Mouse (Mus musculus): ENCODE measurements around the gene Prrx2.

Gene Prrx2

DNA sequence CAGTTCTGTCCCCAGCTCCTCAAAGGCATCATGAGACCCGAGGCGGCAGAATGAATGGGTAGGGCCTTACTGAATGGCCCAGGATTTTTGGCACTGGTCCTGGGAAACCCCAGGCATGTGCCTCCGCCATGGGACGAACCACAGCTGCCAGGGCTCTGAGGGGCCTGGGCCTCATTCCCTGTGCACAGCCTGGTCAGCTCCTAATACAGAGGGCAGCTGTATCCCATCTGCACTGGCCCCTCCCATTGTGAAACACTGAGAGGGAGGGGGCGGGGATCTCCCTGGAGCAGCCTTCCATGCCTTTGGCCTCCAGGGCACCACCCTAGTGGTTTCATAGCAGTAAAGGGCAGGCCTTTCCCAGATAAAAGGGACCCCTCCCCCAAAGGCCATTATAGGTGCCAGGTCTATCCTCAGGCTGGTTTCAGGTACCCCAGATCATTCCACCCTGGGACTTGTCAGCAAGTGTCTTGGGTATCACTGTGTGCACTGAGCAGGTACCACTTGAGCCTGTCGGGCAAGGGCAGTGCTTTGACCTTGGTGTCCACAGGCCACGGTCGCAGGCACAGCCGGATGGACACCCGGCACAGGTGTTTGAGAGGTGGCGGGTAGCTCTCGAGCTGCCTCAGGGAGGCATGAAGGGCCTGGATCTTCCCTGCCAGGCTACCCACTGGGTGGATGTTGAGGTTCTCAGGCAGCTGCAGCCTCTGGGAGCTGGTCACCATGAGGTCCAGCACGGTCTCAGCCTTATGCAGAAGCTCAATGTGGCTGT, 11.2 kb upstream of the Prrx2 start:
- no peak for DNase-seq (ENCODE audit: low spot score in 2 of 2)

DNA sequence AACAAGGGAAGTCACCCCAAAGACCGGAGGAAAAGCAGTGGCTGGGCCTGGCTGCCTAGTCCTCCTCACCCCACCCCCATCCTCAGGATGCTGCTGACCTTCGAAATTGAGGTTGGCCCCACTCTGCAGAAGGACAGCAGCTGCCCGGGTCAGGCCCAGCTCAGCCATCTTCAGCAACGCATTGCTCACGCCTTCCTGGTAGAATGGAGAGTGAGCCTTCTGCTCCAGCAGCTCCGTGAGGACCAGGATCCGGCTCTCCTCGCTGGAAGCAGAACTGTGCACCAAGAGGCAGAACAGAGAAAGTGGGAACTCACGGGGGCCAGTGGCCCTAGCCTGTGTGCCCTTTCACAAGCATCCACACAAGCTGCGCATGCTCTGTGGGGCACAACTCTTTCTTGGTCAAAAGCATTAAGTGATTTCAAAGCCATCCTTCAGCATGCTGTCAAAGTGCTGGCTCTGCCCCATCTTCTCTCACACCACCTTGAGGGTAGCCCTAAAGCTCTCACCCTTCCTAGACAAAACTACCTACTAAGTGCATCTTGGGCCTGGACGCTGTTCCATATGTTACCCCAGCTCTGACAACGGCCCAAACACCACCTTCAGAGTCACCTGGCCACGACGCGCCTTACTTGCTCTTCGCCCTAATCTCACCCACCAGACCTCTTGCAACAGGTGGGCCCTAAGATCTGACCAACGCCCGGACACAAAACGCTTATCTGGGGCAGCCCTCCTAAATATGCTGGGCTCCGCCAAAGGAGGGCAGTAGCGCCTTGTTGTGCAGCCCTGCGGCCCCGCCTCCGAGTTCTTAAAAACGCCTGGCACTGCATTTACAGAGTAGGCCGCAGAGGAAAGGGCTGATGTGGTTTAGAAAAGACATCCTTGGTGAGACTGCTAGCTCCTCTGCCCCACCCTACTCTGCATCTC, 7.7 kb upstream of the Prrx2 start:
- peak; percentile 26 to 43 for DNase-seq (ENCODE audit: low spot score in 2 of 2)

DNA sequence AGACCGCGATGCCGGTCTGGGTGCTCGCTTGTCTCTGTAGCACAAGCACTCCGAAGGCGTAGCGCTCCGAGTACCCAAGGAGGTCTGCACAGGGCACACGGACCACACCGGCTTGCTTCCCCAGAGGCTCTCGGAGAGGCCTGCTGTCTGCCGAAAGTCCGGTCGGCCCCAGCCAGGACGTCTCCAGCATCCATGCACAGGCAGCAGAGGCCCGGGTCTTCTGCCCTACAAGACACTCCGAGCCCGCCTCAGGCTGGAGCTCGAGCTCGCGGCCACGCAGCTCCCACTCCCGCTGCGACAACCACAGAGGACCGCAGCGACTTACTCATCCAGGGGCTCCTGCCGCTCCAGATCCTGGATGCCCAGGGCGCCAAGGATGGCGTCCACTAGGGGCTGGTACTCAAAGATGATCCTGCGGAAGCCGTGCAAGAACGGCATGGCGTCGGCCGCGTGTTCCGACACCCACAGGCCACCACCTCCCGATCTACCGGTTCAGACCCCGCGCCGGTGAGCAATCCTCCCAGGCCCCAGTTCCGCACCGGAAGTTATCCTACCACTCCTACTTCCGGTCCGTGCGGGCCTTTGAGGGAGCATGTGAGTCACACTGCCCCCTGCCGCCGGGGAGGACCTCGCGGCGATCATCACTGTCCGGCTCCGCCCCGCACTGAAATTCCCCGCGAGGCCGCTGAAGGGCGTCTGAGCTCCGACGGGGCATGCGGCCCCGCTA, 6.9 kb upstream of the Prrx2 start:
- DNase-seq (ENCODE audit: low spot score in 2 of 2), result peak; percentile 94 to 95

DNA sequence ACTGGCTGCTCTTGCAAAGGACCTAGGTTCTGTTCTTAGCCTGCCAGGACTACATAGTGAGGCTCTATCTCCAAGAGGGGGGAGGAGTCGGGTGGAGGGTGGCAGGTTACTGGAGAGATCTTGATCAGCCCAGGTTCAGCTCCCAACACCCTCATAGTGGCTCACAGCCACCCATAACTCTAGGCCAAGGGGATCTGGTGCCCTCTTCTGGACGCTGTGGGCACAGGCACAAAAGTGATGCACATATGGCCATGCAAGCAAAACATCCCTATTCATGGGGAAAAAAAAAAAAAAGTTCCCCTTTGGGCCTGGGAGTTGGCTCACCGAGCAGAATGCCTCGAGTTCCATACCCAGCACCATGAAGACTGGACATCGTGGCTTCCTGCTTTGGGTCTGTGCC, 5.5 kb upstream of the Prrx2 start:
- no peak for DNase-seq (ENCODE audit: low spot score in 2 of 2)

DNA sequence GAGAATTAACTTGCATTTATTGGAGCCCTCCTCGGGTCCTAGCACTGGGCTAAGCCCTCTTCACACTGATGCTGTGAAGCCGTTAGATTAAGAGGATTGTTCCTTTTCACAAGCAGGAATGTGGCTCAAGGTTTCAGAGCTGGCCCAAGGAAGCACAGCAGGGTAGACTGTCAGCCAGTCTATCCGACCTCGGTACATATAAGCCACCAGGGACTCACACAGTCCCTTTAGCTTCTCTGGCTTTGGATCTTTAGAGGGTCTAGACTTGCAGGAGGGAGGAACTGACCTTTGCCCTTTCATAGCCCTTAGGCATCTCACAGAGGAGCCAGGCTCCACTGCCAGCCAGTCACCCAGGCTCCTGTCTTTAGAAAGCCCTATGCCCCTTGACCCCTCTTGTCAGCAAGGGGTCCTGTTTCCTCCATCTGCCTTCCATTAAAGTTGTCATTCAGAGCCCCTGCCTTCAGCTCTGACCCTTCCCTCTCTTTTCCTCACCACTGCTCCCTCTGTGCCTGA, 4.4 kb upstream of the Prrx2 start, which contains the start of gene Asb6:
TSS of gene Asb6 (minus strand) at position 51 of the 513 bp plus-strand sequence.
- no peak for DNase-seq (ENCODE audit: low spot score in 2 of 2)

DNA sequence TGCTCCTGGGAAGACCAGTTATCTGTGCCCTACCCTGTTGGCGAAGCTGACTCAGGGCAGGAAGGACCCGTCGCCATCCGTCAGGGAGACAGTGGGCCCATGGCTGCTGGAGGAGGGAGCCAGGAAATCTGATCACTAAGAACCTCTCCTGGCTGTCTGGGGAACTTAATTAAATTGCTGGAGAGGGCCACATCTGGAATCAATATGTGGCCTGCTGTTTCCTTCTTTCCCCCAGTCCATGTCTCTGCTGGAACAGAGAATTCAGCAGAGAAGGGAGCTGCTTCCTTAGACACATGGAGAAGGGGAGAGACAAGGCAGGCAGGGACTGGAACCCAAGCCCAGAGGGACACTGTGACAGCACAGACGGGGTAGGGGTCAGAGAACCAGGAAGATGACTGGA, 1.1 kb upstream of the Prrx2 start:
- no peak for DNase-seq (ENCODE audit: low spot score in 2 of 2)

DNA sequence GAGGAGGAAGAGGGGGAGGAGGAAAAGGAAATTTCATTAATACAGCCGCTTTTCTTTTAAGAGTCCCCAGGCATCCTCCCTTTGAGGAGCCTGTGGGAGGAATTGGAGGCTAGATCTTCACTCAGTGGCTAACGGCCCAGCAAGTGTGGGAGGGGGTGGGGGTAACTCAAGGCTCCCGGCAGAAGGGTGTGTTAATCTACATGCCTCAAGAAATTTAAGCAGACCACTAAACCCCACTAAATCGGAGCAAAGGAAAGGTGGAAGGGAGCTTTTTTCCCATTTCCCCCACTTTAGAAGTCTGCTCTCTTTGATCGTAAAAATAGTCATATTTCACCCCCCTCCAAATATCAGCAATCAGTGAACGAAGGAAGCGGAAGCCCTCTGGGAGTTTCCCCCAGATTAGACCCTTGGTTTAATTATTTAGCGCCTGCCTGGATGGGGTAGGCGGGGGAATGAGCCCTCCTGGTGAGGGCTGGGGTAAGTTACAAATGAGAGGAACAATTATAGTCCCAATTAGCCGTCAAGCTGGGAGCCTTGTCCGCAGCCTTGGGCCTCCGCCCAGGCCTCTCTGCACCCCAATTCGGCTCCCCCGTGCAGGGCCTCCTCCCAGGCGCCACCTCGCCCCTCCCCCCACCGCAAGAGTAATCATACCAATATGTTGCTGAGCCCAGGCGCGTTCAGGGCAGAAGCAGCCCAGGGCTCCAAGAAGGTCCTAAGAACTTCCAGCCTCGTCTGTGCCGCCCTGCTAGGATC, 1.6 kb downstream of the Prrx2 start:
- DNase-seq (ENCODE audit: low spot score in 2 of 2), result no peak

DNA sequence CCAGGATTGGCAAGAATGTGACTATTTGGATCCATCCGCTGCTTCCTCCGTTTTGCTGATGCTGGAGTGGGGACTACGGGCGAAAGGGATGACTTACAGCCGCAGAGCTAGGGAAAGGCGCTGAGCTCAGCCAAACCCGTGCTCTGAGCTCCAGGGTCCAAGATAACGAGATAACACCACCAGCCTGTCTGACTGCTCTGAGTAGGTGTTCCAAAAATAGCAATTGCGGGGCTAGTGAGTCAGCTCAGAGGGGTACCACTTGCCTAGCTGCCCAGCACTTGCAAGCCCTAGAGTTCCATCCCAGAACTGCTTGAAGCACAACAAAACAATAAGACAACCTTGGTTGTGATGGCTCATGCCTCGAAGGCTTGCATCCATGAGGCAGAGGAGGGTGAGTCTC, 7.8 kb downstream of the Prrx2 start:
- no peak for DNase-seq (ENCODE audit: low spot score in 2 of 2)

DNA sequence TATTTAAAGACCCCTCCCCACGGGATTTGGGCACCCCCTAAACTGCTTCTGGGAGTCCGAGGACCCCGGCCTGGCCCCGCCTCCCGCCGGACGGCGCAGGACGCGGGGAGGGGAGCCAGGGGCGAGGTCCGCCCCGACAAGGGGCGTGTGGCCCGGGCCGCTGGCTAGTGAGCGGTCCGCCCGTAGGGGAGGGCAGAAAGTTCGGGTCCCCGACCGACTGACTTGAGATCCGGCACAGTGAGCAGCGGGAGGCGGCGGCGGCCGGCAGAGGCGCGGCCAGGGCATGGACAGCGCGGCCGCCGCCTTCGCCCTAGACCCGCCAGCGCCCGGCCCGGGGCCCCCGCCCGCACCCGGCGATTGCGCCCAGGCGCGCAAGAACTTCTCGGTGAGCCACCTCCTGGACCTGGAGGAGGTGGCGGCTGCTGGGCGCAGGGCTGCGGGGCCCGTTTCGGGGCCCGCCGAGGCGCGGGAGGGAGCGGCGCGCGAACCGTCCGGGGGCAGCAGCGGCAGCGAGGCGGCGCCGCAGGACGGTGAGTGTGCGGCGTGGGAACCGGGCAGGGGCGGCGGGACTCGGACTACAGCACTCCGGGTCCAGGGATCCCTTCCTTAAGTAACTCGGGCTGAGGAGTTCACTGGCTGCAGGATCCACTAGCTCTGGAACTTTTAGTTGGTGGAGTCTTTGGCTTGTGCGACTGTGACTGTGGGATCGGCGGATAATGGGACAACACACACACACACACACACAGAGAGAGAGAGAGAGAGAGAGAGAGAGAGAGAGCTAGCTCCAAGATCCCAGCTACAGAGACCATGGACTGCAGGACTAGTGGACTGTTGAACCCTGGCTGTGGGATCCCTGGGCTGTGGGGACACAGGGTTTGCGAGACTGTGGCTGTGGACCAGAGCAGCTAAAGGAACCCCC, 10.6 kb downstream of the Prrx2 start:
- no peak for DNase-seq (ENCODE audit: low spot score in 2 of 2)

DNA sequence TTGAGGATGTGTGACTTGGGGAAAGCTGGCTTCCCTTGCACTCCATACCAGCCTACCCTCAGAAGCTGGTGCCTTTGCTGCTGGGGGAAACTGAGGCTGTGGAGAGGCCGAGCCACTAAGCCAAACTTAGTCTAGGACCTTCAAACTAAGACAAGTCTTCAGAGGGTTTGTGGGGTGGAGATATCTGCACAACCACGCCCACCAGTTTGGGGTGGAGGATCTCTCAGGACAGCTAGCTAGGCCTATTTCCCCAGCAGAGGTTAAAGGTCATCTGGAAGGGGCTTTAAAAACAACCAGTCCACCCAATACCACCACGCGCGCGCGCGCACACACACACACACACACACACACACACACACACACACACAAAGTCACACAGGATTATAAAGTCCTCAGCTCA, 11.5 kb downstream of the Prrx2 start:
- no peak for DNase-seq (ENCODE audit: low spot score in 2 of 2)

DNA sequence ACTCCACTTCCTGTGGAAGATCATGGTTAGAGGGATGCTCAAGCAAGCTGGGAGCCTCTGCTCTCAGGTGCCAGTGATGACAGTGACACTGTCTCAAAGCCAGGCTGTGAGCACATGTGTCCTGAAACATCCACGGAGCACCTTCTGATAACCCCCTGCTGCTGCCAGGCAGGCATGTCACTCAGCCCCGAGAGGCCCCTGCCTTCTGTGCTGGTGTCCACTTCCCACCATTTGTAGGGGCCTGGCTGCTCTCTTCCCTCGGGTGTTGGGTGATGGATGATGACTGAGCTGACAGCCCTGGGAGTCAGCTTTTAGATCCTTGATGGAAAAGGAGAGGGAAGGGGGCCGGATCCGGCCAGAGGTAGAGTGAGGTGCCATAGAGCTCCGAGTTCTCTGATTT, 12.0 kb downstream of the Prrx2 start:
- no peak for DNase-seq (ENCODE audit: low spot score in 2 of 2)

DNA sequence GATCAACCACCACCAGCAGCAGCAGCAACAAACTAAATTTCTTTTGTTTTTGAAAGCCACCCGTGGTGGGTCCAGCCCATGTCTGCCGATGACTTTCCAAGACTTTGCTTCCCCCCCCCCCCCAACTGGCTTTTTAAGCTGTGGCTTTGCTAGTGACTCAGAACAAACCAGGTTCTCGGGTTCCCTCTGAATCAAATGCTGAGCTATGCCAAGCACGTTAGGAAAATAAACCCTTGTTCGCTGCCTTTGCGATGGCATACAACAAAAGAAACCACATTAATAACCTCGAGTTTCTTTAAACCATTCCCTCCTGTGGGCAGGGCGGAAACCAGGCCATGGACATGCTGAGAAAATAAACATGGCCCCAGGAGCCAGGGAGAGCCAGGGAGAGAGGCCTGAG, 13.4 kb downstream of the Prrx2 start:
- DNase-seq (ENCODE audit: low spot score in 2 of 2), result no peak

DNA sequence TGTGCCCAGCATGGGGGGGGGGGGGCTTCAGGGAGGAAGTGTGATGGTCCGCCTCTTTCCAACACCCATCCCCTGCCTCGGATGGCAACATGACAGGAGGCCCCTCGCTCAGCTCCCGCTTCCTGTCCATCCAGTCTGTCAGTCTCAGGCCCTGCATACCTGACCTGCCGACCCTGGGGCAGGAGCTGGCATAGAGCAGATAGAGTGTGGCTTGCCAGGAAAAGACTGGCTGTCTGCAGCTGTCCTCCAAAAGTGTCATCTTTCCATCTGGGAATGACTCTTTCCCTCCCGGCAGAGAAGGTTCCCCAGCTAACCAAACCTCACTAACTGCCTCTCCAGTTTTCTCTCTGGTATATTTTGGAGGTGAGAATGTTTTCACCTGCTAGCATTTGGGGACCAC, 15.8 kb downstream of the Prrx2 start:
- no peak for DNase-seq (ENCODE audit: low spot score in 2 of 2)

DNA sequence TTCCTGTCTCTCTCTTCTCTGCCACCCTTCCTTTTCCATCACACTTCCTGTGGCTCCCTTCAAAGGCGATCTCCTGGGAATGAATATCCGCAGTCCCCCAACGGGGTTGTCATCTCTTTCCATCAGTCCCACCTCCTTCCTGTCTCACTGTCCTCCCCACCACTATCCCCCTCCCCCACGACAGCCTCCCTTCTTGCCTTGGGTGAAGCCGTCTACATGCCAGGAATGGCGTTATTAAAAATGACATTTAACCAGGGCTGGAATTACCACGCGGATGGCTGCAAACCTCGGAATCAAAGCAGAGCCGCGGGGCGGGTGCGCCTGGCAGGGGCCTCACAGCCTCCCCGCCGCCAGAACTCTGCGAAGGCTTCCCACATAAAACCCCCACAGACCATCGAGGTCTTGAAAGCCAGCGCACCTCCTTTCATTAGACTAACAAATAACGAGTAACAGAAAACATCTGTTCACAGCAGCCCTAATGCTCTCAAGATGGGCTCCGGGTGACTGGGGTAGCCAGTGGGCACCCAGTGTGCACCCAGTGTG, 18.1 kb downstream of the Prrx2 start:
- no peak for DNase-seq (ENCODE audit: low spot score in 2 of 2)

DNA sequence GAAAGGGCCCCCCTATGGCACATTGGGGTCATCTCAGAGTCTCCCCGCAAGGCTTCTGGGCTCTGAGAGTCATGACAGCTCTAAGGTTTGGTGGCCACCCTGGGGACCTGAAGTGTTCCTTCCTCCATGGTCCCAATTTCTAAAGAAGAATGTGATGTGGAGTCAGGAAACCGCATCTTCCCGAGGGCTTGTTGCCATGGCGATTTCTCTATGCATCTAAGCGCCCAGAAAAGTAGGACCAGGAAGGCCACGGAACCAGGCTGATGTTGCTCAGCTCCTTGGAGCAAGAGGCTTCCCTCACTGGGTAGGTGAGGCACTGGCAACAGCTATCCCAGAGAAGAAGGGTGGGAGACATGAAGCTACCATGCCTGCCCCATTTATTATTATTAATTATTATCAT, 22.3 kb downstream of the Prrx2 start:
- DNase-seq (ENCODE audit: low spot score in 2 of 2), result no peak

DNA sequence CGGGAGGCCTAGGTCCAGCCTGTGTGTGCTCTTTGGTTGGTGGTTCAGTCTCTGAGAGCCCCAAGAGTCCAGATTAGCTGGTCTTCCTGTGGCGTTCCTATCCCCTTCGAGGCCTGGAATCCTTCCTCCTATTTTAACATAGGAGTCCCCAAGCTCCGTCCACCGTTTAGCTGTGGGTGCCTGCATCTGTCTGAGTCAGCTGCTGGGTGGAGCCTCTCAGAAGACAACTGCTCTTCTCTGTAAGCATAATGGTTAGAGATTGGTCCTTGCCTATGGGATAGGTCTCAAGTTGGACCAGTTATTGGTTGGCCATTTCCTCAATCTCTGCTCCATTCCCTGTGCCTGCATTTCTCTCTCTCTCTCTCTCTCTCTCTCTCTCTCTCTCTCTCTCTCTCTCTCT, 25.0 kb downstream of the Prrx2 start:
- no peak for DNase-seq (ENCODE audit: low spot score in 2 of 2)

DNA sequence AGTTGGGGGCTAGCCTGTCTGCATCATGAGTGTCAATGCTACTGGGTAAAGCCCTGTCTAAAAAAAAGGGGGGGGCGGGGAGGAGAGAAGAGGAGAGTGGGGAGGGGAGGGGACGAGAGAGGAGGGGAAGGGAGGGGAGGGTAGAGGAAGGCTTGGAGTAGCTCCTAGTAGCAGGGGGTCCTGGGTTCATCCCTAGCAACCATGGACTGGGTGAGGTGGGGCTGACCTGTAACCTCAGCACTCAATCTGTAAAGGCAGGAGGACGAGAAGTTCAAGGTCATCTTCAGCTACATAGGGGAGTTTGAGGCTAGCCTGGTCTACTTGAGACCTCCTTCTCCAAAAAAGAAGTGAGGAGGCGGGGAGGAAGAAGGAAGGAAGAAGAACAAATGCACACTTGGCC, 27.3 kb downstream of the Prrx2 start:
- DNase-seq (ENCODE audit: low spot score in 2 of 2), result no peak

DNA sequence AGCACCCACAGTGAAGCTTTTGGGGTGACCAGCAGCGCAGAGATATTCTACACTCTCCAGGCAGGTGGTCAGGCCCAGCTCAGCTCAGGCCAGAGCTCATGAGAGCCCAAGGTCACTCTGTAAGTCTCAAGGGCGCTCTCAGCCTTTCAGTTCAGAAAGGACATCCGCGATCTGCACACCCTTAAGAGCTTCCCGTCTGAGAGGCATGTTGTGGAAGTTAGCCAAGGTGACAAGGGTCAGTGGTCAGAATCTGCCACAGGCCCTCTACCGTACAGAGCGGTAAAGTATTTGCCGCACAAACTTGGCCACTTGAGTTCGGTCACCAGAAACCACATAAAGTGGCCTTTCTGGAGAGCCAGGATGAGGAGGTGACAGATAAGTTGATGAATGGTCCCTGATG, 28.8 kb downstream of the Prrx2 start:
- DNase-seq (ENCODE audit: low spot score in 2 of 2), result no peak

DNA sequence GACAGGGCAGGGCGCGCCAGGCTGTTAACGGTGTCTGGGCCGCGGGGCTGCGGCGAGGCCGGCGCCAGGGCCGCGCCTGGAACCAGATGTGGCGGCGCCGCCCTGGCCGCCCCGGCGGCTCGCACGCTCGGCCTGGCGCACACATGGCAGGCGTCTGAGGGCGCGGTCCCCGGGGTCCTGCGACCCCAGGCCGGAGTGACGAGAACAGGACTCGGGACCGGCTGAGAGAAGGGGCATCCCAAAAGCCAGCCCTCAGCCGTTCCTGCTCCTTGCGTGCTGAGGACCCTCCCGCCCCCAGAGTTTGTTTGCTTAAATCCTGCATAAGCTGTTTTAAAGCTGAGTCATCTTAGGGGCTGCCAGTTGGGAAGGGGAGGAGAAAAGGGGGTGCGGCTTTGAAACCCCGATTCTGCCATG, 30.2 kb downstream of the Prrx2 start:
- no peak for DNase-seq (ENCODE audit: low spot score in 2 of 2)

DNA sequence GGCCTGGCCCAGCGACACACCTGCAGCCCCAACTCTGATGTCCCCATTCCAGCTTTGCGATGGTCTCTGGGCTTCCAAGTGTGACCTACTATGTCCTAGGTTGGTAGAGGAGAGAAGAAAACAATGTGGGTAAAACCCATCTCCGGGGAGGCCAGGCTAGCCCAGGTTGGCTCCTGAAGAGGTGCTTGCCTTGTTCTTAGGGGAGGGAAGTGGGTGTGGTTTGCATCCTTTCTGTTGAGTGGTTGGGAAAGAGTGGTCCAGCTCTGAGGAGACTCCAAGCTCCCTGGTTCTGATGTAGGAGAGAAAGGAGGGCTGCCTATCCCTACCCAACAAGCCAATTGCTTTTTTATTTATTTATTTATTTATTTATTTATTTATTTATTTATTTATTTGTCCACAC, 30.7 kb downstream of the Prrx2 start:
- no peak for DNase-seq (ENCODE audit: low spot score in 2 of 2)
